Mouse (Mus musculus) kidney, adult 2 months (tissue): ENCODE measurements around the gene Nap1l4. TPM values are rescaled to one million over a fixed set of nuclear protein-coding genes. Genes with fewer than 3 reads are reported as not detected.
"Not testable (repeated sequence)": the region's sequence is repeated elsewhere in the genome, so short reads cannot be mapped to it uniquely, and the experiment has no call there.

ENCODE experiments used
- DNase-seq: peaks from one replicate; pipeline ENCODE4 v3.0.0; 2021
- H3K27ac ChIP-seq: fragments of 200-500 bp; 2 replicates; pipeline ENCODE4 v1.5.1; 2012; ENCODE audit warnings: low read depth, low read length, control low read depth, inconsistent platforms; ENCODE audit not compliant: insufficient read depth
- H3K27me3 ChIP-seq: fragments of 200-500 bp; replicated peaks from 2 replicates; pipeline ENCODE4 v1.6.1; 2012; ENCODE audit warnings: mild to moderate bottlenecking, moderate library complexity, low read length, inconsistent platforms; ENCODE audit not compliant: control insufficient read depth, insufficient read depth
- H3K36me3 ChIP-seq: fragments of 200-500 bp; 2 replicates; pipeline ENCODE4 v1.6.1; 2012; ENCODE audit warnings: mild to moderate bottlenecking, moderate library complexity, low read length, inconsistent platforms; ENCODE audit not compliant: control insufficient read depth, insufficient read depth
- H3K4me1 ChIP-seq: fragments of 200-500 bp; 2 replicates; pipeline ENCODE4 v1.6.1; 2011; ENCODE audit warnings: low read length; ENCODE audit not compliant: control insufficient read depth, insufficient read depth
- H3K4me3 ChIP-seq: fragments of 200-500 bp; 2 replicates; pipeline ENCODE4 v1.5.1; 2011; ENCODE audit warnings: mild to moderate bottlenecking, low read depth, low read length, control low read depth; ENCODE audit not compliant: insufficient read depth
- CTCF ChIP-seq: fragments of 200-500 bp; conservative IDR thresholded peaks from 2 replicates; pipeline ENCODE4 v1.5.1; 2011; ENCODE audit warnings: low read depth, mild to moderate bottlenecking, control low read depth, low read length, moderate library complexity, mixed read lengths; ENCODE audit not compliant: insufficient read depth, insufficient read length
- POLR2A ChIP-seq: fragments of 200-500 bp; IDR thresholded peaks from one replicate; pipeline ENCODE4 v1.6.1; 2011; ENCODE audit warnings: low read depth, low read length, control low read depth
- WGBS: fragments of 180-500 bp; shearing (Covaris S2); methylation state at CpG from one replicate; pipeline ENCODE4 v1.1.7; 2018; 5-methylcytosine and 5-hydroxymethylcytosine counted together
- polyA plus RNA-seq: library from polyadenylated mRNA; depleted of rRNA; stranded (reverse); fragments of >200 nt; gene quantifications from 2 replicates; pipeline ENCODE4 v1.2.3, GENCODE M21; 2012

Gene Nap1l4
- polyA plus RNA-seq, 1 experiment: 68.7 TPM

GRCm38 (mm10) chr7:143546554-143546953 is 2.4 kb downstream of the Nap1l4 start:
- H3K27me3 ChIP-seq: no peaks in the 10 kb centered on the region
- WGBS: 37% methylated on average over 2 of the region's 2 CpGs
- no peak overlapping the region for H3K4me3 ChIP-seq
- no peak for DNase-seq
- H3K27ac ChIP-seq: no peak overlapping the region
- TF ChIP-seq CTCF (no peak), POLR2A (no peak)
- H3K36me3 ChIP-seq: no peaks in the 10 kb centered on the region
- H3K4me1 ChIP-seq: peaks cover 10% of the 10 kb centered on the region

DNA sequence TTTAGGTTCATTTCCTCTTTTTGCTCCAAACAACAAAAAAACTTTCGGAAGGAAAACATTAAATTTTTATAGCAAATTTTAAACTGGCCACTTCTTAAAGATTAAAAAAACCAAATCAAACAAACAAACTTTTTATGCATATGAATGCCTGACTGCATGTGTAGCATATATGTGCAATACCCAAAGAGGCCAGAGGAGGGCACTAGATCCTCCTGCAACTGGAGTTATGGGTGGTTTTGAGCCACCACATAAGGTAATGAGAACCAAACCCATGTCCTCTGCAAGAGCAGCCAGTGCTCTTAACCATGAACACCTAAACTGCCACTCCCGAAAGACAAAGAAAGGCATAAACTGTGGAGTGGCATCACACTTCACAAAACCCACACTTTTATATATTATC is 4.5 kb downstream of the Nap1l4 start:
- H3K36me3 ChIP-seq: no peaks in the 10 kb centered on the region
- WGBS: 94% methylated on average over 2 of the region's 2 CpGs
- no peak overlapping the region for H3K4me3 ChIP-seq
- H3K27me3 ChIP-seq: no peaks in the 10 kb centered on the region
- peak; percentile 22 for DNase-seq
- TF ChIP-seq POLR2A (no peak), CTCF (peak; percentile 46)
- no peak overlapping the region for H3K27ac ChIP-seq
- peaks cover 7% of the 10 kb centered on the region for H3K4me1 ChIP-seq

DNA sequence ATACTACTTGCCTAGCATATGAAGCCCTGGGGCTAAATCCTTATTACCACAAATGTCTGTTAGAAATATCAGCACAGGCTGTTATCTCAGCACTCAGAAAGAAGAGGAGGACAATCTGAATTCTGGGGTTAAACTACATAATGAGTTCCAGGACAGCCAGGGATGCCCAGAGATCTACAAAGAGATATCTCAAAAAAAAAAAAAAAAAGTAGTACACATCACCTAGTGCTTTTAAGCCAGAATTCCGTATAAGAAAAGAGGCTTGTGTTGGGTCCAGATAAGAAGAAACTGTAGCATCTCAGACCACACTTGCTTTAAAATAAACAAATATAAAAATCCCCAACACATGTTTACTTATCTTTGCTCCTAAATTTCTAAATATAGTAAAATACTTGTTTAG is 10.2 kb downstream of the Nap1l4 start:
- DNase-seq: no peak
- H3K4me3 ChIP-seq: no peak overlapping the region
- no peak overlapping the region for H3K27ac ChIP-seq
- 78% methylated on average over 1 of the region's 1 CpGs for WGBS
- TF ChIP-seq POLR2A (no peak), CTCF (no peak)
- peaks cover 9% of the 10 kb centered on the region for H3K4me1 ChIP-seq
- H3K27me3 ChIP-seq: no peaks in the 10 kb centered on the region
- H3K36me3 ChIP-seq: peaks cover 15% of the 10 kb centered on the region

- peaks cover 15% of the 10 kb centered on the region for H3K36me3 ChIP-seq
- H3K4me1 ChIP-seq, H3K27me3 ChIP-seq, DNase-seq, H3K4me3 ChIP-seq, H3K27ac ChIP-seq: not testable (repeated sequence)
- WGBS: 81% methylated on average over 6 of the region's 6 CpGs
These were observed 10.7 kb downstream of the Nap1l4 start for GRCm38 (mm10) chr7:143538229-143538628.

DNA sequence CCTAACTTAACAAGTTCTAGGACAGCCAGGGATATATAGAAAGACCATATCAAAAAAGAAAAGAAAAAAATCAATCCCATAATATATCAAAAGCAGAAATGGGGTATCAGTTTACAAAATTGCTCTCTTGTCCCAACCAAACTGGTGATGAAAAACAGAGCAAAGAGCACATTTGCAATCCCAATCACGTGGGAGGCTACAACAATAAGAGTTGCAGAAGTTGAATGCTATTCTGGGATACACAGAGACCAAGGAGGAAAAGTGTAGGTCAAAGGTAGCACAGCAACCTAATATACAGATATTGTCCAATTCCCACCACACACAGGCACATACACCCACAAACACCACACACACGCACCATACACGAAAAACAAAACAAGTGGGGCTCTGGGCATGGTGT is 12.7 kb downstream of the Nap1l4 start:
- H3K4me1 ChIP-seq: peaks cover 5% of the 10 kb centered on the region; the same call in 1 of the 2 replicates
- no peaks in the 10 kb centered on the region for H3K27me3 ChIP-seq
- peaks cover 18% of the 10 kb centered on the region for H3K36me3 ChIP-seq
- 81% methylated on average over 3 of the region's 3 CpGs for WGBS
- no peak overlapping the region for H3K4me3 ChIP-seq
- TF ChIP-seq CTCF: no peak
- no peak for TF ChIP-seq POLR2A
- no peak for DNase-seq
- no peak overlapping the region for H3K27ac ChIP-seq

- H3K4me1 ChIP-seq: peaks cover 5% of the 10 kb centered on the region; the same call in 1 of the 2 replicates
- H3K36me3 ChIP-seq: peaks cover 23% of the 10 kb centered on the region
- TF ChIP-seq CTCF (no peak), POLR2A (no peak)
- no peaks in the 10 kb centered on the region for H3K27me3 ChIP-seq
- H3K4me3 ChIP-seq: no peak overlapping the region
- no peak for DNase-seq
- WGBS: 85% methylated on average over 2 of the region's 2 CpGs
- no peak overlapping the region for H3K27ac ChIP-seq
These were observed 15.6 kb downstream of the Nap1l4 start for GRCm38 (mm10) chr7:143533284-143533683.

DNA sequence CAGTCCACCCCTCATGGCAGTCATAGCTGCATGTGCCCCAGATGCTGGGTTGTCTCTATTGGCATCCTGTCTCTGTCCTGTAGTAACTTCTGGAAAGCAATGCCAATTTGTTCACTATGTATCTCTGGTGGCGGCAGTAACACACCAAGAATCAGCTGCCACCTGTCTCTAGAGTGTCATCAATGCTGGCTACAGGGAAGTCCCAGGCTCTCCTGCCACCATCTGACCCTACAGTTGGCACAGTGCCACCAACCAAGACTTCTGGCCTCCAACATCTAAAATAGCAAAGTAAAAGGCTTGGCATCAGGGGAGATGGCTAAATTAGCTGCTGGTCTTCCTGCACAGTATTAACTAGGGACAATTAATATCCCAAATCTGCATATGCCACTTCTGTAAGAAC is 16.5 kb downstream of the Nap1l4 start:
- DNase-seq: no peak
- Histone ChIP-seq H3K36me3 (peaks cover 19% of the 10 kb centered on the region), H3K4me3 (no peak overlapping the region), H3K4me1 (peaks cover 5% of the 10 kb centered on the region; the same call in 1 of the 2 replicates), H3K27ac (no peak overlapping the region), H3K27me3 (no peaks in the 10 kb centered on the region)
- 94% methylated on average over 1 of the region's 1 CpGs for WGBS
- TF ChIP-seq CTCF (no peak), POLR2A (no peak)

DNA sequence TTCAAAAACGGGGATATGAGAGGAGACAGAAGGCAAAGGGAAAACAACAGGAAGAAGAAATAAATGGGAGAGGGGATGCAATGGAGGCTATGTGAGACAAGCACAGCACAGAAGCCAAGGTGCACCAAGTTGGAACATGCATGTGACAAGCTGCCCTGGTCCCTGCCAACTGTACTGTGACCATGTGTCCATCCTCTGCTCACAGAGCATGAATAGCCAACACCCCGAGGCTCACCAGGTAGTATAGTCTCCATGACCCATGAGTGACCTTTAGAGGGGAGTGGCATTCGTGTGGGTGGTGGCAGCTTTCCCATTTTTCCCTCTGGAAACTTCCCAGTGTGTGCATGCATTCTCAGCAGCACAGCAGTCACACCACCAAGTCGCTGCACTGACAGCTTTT is 29.6 kb downstream of the Nap1l4 start:
- Histone ChIP-seq H3K4me1 (no peaks in the 10 kb centered on the region), H3K4me3 (no peak overlapping the region), H3K27me3 (no peaks in the 10 kb centered on the region; the same call in 1 of the 2 replicates), H3K27ac (no peak overlapping the region), H3K36me3 (peaks cover 2% of the 10 kb centered on the region)
- WGBS: 42% methylated on average over 4 of the region's 4 CpGs
- TF ChIP-seq CTCF: no peak
- no peak for TF ChIP-seq POLR2A
- peak; percentile 23 for DNase-seq
